Mouse (Mus musculus) testis, adult 2 months (tissue): Measurements from ENCODE around the gene Foxd2. TPM values are rescaled to one million over a fixed set of nuclear protein-coding genes. Genes with fewer than 3 reads are reported as not detected.
A peak's percentile ranks its signal among the peaks of the same experiment; 100 is the strongest.

Experiments used
- H3K27ac ChIP-seq: fragments of 200-500 bp; 2 replicates; pipeline ENCODE4 v1.5.1; 2012; ENCODE audit warnings: low read depth, low read length; ENCODE audit not compliant: control insufficient read depth, insufficient read depth
- H3K27me3 ChIP-seq: fragments of 200-500 bp; 2 replicates; pipeline ENCODE4 v1.6.1; 2012; ENCODE audit warnings: mild to moderate bottlenecking, low read length, moderate library complexity; ENCODE audit not compliant: control insufficient read depth, insufficient read depth
- H3K36me3 ChIP-seq: fragments of 200-500 bp; 2 replicates; pipeline ENCODE4 v1.6.1; 2012; ENCODE audit warnings: mild to moderate bottlenecking, low read length; ENCODE audit not compliant: control insufficient read depth, insufficient read depth
- H3K4me1 ChIP-seq: fragments of 200-500 bp; 2 replicates; pipeline ENCODE4 v1.6.1; 2012; ENCODE audit warnings: low read length; ENCODE audit not compliant: control insufficient read depth, insufficient read depth
- H3K4me3 ChIP-seq: fragments of 200-500 bp; 2 replicates; pipeline ENCODE4 v1.5.1; 2012; ENCODE audit warnings: low read depth, mild to moderate bottlenecking, low read length, moderate library complexity, mixed read lengths; ENCODE audit not compliant: control insufficient read depth
- CTCF ChIP-seq: fragments of 200-500 bp; IDR thresholded peaks from 2 replicates; pipeline ENCODE4 v1.5.1; 2012; ENCODE audit warnings: low read depth, mild to moderate bottlenecking, inconsistent platforms, low read length, moderate library complexity; ENCODE audit not compliant: control insufficient read depth, insufficient read depth, insufficient replicate concordance
- POLR2A ChIP-seq: fragments of 200-500 bp; IDR thresholded peaks from 2 replicates; pipeline ENCODE4 v1.6.1; 2012; ENCODE audit warnings: low read depth, mild to moderate bottlenecking, inconsistent platforms, low read length, moderate library complexity; ENCODE audit not compliant: control insufficient read depth
- polyA plus RNA-seq: library from polyadenylated mRNA; depleted of rRNA; stranded (reverse); fragments of >200 nt; gene quantifications from 2 replicates; pipeline ENCODE4 v1.2.3, GENCODE M21; 2012

Foxd2 gene
- polyA plus RNA-seq, 1 experiment, result 0.22 TPM

DNA sequence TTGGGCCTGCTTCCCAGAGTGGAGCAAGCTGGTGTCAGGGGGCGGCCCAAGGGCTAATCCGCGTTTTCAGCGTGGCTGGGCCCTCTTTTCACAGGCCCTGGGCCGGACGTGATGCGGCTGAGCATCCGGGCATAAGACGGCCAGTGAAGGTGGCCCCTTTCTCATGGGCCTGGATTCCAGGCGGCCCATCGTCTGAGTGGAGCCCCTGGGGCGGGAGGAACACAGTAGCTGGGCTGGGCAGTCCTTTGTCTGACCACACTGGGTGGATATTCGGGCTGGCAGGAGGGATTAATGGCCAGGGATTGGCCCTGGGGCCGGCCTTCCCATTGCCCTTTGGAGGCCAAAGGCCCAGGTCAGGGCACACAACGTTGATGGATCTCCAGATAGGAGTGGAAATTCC lies 20.5 kb upstream of the Foxd2 start:
- no peaks in the 10 kb centered on the region; the same call in 1 of the 2 replicates for H3K27me3 ChIP-seq
- no peak overlapping the region for H3K4me3 ChIP-seq
- H3K36me3 ChIP-seq, result no peaks in the 10 kb centered on the region
- no peak overlapping the region for H3K27ac ChIP-seq
- H3K4me1 ChIP-seq, result peaks cover 8% of the 10 kb centered on the region
- TF ChIP-seq CTCF (no peak), POLR2A (no peak)

- Histone ChIP-seq H3K4me1 (peaks cover 8% of the 10 kb centered on the region), H3K36me3 (no peaks in the 10 kb centered on the region), H3K4me3 (peak within 1 kb of the TSS; percentile 44), H3K27me3 (no peaks in the 10 kb centered on the region; the same call in 1 of the 2 replicates), H3K27ac (no peak within 1 kb of the TSS)
- no peak for TF ChIP-seq CTCF
- TF ChIP-seq POLR2A, result no peak
Observed at GRCm38 (mm10) chr4:114925917-114926312, 17.2 kb upstream of the Foxd2 start, which contains the start of gene Foxe3. Gene Foxe3 (minus strand): TSS chr4:114926013.

DNA sequence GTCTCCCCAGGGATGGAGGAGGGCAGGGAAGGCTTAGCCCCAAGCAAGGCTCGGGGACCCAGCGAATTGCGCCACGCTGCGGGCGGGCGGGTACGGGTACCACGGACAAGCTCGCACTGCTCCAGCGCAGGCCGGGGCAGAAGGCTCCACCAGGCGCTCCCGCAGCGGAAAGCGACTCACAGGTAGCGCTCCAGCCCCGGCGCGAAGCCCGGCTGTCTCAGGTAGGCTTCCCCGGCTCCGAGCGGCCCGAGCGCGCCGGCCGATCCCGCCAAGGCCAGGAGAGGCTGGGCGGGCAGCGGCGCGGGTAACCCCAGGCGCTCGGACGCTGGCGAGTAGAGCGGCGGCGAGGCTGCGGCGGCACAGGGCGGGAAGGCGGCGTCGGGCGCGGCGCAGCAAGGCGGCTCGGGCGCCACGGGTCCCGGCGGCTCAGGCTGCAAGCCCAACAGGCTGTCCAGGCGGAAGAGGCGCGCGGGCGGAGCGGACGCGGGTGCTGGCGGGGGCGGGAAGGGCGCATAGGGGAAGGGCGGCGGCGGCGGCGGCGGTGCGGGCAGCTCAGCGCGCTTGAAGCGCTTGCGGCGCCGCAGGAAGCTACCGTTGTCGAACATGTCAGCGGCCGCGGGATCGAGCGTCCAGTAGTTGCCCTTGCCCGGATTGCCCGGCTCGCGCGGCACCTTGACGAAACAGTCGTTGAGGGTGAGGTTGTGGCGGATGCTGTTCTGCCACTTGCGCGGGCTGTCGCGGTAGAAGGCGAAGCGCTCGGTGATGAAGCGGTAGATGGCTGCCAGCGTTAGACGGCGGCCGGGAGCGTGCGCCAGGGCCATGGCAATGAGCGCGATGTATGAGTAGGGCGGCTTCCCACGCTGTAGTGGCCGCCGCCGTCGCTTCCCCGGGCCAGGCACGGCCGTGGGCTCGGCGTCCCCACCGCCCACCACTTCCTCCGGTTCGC lies 16.6 kb upstream of the Foxd2 start:
- peaks cover 8% of the 10 kb centered on the region for H3K4me1 ChIP-seq
- H3K4me3 ChIP-seq, result peak overlapping the region; percentile 44
- TF ChIP-seq POLR2A (no peak), CTCF (no peak)
- H3K27me3 ChIP-seq, result no peaks in the 10 kb centered on the region; the same call in 1 of the 2 replicates
- no peak overlapping the region for H3K27ac ChIP-seq
- H3K36me3 ChIP-seq, result no peaks in the 10 kb centered on the region

- no peak for TF ChIP-seq POLR2A
- TF ChIP-seq CTCF, result no peak
- Histone ChIP-seq H3K36me3 (no peaks in the 10 kb centered on the region), H3K27me3 (peaks cover 2% of the 10 kb centered on the region; the same call in 1 of the 2 replicates), H3K4me1 (peaks cover 7% of the 10 kb centered on the region), H3K4me3 (no peak overlapping the region), H3K27ac (no peak overlapping the region)
Observed at GRCm38 (mm10) chr4:114917091-114917490, 8.4 kb upstream of the Foxd2 start.

GRCm38 (mm10) chr4:114916056-114916455 lies 7.4 kb upstream of the Foxd2 start:
- H3K36me3 ChIP-seq, result no peaks in the 10 kb centered on the region
- no peak overlapping the region for H3K4me3 ChIP-seq
- TF ChIP-seq POLR2A (no peak), CTCF (no peak)
- no peak overlapping the region for H3K27ac ChIP-seq
- H3K27me3 ChIP-seq, result peaks cover 2% of the 10 kb centered on the region; the same call in 1 of the 2 replicates
- H3K4me1 ChIP-seq, result peaks cover 7% of the 10 kb centered on the region

DNA sequence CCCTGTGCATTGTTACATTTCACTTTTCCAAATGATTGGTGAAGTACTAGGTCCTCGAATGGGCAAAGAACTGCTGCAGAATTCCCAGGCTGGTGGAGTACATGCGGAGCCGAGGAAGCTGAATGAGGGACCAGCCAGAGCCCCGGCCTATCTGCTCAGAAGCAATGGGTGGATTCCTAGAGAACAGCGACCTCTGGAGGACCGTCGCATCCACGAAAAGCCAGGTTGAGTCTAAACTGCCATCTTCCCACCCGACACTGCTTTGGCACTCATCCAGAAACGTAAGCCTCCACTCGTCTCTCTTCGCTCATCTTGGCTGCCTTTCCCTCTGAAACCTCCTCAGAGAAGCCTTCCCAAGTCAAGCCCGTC lies 4.9 kb upstream of the Foxd2 start:
- no peak overlapping the region for H3K4me3 ChIP-seq
- H3K27me3 ChIP-seq, result peaks cover 2% of the 10 kb centered on the region; the same call in 1 of the 2 replicates
- TF ChIP-seq POLR2A (no peak), CTCF (peak; percentile 61; the same call in 1 of the 2 replicates)
- no peaks in the 10 kb centered on the region for H3K36me3 ChIP-seq
- no peak overlapping the region for H3K27ac ChIP-seq
- peaks cover 9% of the 10 kb centered on the region for H3K4me1 ChIP-seq
